Mouse (Mus musculus) kidney, adult 2 months (tissue): Measurements from ENCODE around the gene Vwf.

Experiments used
- CTCF ChIP-seq: fragments of 200-500 bp; conservative IDR thresholded peaks from 2 replicates; pipeline ENCODE4 v1.5.1; 2011; ENCODE audit warnings: low read depth, mild to moderate bottlenecking, control low read depth, low read length, moderate library complexity, mixed read lengths; ENCODE audit not compliant: insufficient read depth, insufficient read length
- POLR2A ChIP-seq: fragments of 200-500 bp; IDR thresholded peaks from one replicate; pipeline ENCODE4 v1.6.1; 2011; ENCODE audit warnings: low read depth, low read length, control low read depth

GRCm38 (mm10) chr6:125577882-125578646 is 31.5 kb downstream of the Vwf start:
- no peak for TF ChIP-seq POLR2A
- no peak for TF ChIP-seq CTCF
